Comparison of ENCODE assay signal across 10 mouse cellular contexts in the genomic region with DNA sequence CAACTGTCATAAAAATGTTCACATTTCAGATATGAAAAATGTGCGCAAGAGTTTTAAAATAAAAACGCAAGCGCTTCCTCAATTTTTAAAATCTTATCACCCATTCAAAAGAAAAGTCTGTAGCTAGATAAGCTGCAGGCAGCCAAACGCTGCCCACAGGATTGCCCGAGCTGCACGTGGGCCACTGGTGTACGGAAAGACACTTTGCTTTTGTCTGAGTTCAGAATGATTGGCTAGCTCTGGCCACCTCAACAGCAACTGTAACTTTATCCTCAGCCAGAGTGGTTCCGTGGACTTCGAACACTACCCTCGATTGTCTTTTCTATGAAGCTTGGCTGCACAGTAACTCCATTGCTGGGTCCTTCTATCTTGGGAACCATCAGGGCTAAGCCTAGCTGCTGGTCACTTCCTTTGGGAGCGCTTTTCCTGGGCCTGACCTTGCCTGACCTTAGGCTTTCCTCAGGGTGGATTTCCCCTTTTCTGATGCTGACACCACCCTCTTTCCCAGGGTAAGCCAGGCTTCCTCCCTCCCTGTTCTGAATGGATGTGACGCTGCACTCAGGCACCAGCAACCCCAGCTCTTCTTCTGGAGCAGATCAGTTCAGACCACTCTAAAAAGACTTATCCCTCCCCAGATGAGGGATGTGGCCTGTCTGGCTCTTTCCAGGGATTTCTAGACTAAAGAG.
DNase-seq lines count a peak whose midpoint lies in the region; ATAC-seq lines count a peak whose summit lies in the region.
"Had no signal": no experiment of that assay in that cellular context is flagged by ENCODE, and none has a peak within 500 bp of the region (broad histone marks: within the 10 kb centered on the region; RNA-seq: fewer than 3 reads in every experiment).

No protein-coding gene starts in this region.

- no peak overlapping the region for H3K4me3 ChIP-seq in embryonic facial prominence, embryonic 14.5 days (ENCODE audit: low read depth, low read length)
- no peak overlapping the region for H3K4me3 ChIP-seq in intestine, embryonic 16.5 days (ENCODE audit: low read length)
- H3K4me3 ChIP-seq: forebrain, embryonic 15.5 days; neural tube, embryonic 12.5 days had no signal

- H3K4me1 ChIP-seq in embryonic facial prominence, embryonic 14.5 days (ENCODE audit: control insufficient read depth, insufficient read depth, low read length): peaks cover 31% of the 10 kb centered on the region
- peaks cover 21% of the 10 kb centered on the region for H3K4me1 ChIP-seq in intestine, embryonic 16.5 days (ENCODE audit: control insufficient read depth, insufficient read depth, low read length)

- DNase-seq in gastrocnemius, postnatal 25 days: peak; percentile 16
- no peak for DNase-seq in gastrocnemius, postnatal 14 days
- DNase-seq in embryonic facial prominence, embryonic 14.5 days (ENCODE audit: low spot score): no peak
- DNase-seq in lung, postnatal 36 days: peak; percentile 60
- no peak for DNase-seq in right cerebral cortex, postnatal 10 days (ENCODE audit: low spot score in 2 of 2)
- DNase-seq in cerebellum, postnatal 4 days (ENCODE audit: low spot score in 2 of 2): no peak
- no peak for DNase-seq in spleen, postnatal 36 days (ENCODE audit: low spot score in 2 of 2)

- H3K4me2 ChIP-seq in embryonic facial prominence, embryonic 14.5 days (ENCODE audit: low read depth, low read length): no peak overlapping the region
- no peak overlapping the region for H3K4me2 ChIP-seq in intestine, embryonic 16.5 days (ENCODE audit: low read depth, low read length)
- H3K4me2 ChIP-seq: forebrain, embryonic 15.5 days; neural tube, embryonic 12.5 days had no signal

- no peak for ATAC-seq in embryonic facial prominence, embryonic 14.5 days (ENCODE audit: low read depth)
- ATAC-seq in intestine, embryonic 16.5 days: peak; percentile 68
- ATAC-seq: forebrain, embryonic 15.5 days had no signal

- intact Hi-C loops in gastrocnemius, postnatal 14 days (cut with DNase I; ENCODE audit: low total_unique reads): no loop called here

- H3K27me3 ChIP-seq in embryonic facial prominence, embryonic 14.5 days (replicated peaks; ENCODE audit: control insufficient read depth, insufficient read depth, low read length): no peaks in the 10 kb centered on the region
- H3K27me3 ChIP-seq in intestine, embryonic 16.5 days (replicated peaks; ENCODE audit: control insufficient read depth, insufficient read depth, low read length): no peaks in the 10 kb centered on the region
- H3K27me3 ChIP-seq: forebrain, embryonic 15.5 days; neural tube, embryonic 12.5 days had no signal

- peak overlapping the region; percentile 59 for H3K27ac ChIP-seq in embryonic facial prominence, embryonic 14.5 days (replicated peaks; ENCODE audit: low read depth, low read length)
- H3K27ac ChIP-seq in intestine, embryonic 16.5 days (ENCODE audit: low read length): no peak overlapping the region
- H3K27ac ChIP-seq: neural tube, embryonic 12.5 days had no signal

- 49% methylated on average over 12 of the region's 12 CpGs for WGBS in embryonic facial prominence, embryonic 14.5 days
- WGBS in intestine, embryonic 16.5 days: 47% methylated on average over 12 of the region's 12 CpGs

- H3K36me3 ChIP-seq in embryonic facial prominence, embryonic 14.5 days (ENCODE audit: control insufficient read depth, insufficient read depth, low read length): no peaks in the 10 kb centered on the region
- H3K36me3 ChIP-seq in intestine, embryonic 16.5 days (ENCODE audit: control insufficient read depth, insufficient read depth, low read length): no peaks in the 10 kb centered on the region
- H3K36me3 ChIP-seq: forebrain, embryonic 15.5 days; neural tube, embryonic 12.5 days had no signal

- H3K9me3 ChIP-seq in embryonic facial prominence, embryonic 14.5 days (ENCODE audit: control insufficient read depth, low read length): no peaks in the 10 kb centered on the region
- no peaks in the 10 kb centered on the region for H3K9me3 ChIP-seq in intestine, embryonic 16.5 days (ENCODE audit: control insufficient read depth, low read length)
- H3K9me3 ChIP-seq: forebrain, embryonic 15.5 days; neural tube, embryonic 12.5 days had no signal

- no peak overlapping the region for H3K9ac ChIP-seq in embryonic facial prominence, embryonic 14.5 days (ENCODE audit: low read depth, low read length)
- no peak overlapping the region for H3K9ac ChIP-seq in intestine, embryonic 16.5 days (ENCODE audit: low read depth, low read length)
- H3K9ac ChIP-seq: forebrain, embryonic 15.5 days; neural tube, embryonic 12.5 days had no signal

Comparison
In these comparisons a context has a peak if more than half of its experiments do, and no peak if none do; other contexts are left out.
1. DNase-seq: peak in gastrocnemius, postnatal 25 days (single experiment) and lung, postnatal 36 days (single experiment); none in gastrocnemius, postnatal 14 days (single experiment), embryonic facial prominence, embryonic 14.5 days (single experiment), right cerebral cortex, postnatal 10 days (0 of 2), cerebellum, postnatal 4 days (0 of 2) and spleen, postnatal 36 days (0 of 2).